Mouse (Mus musculus) midbrain, embryonic 13.5 days (tissue): Measurements from ENCODE around the gene Camkmt. TPM values are rescaled to one million over a fixed set of nuclear protein-coding genes. Genes with fewer than 3 reads are reported as not detected.

Source experiments
- ATAC-seq: fragments of 200-750 bp; cut with Nextera tagmentation; 2 replicates; pipeline ENCODE4 v1.8.0; 2017; ENCODE audit warnings: mild to moderate bottlenecking, moderate TSS enrichment, moderate library complexity
- H3K27ac ChIP-seq: fragments of 300-500 bp; sonication (generic); 2 replicates; pipeline ENCODE4 v1.5.1; 2015; ENCODE audit warnings: inconsistent platforms, mild to moderate bottlenecking, moderate library complexity
- H3K27me3 ChIP-seq: fragments of 300-500 bp; sonication (generic); 2 replicates; pipeline ENCODE4 v1.6.1; 2015; ENCODE audit warnings: mild to moderate bottlenecking, inconsistent platforms
- H3K36me3 ChIP-seq: fragments of 300-500 bp; sonication (generic); 2 replicates; pipeline ENCODE4 v1.6.1; 2015; ENCODE audit warnings: mild to moderate bottlenecking, inconsistent platforms
- H3K4me1 ChIP-seq: fragments of 300-500 bp; sonication (generic); replicated peaks from 2 replicates; pipeline ENCODE4 v1.6.1; 2015; ENCODE audit warnings: inconsistent platforms
- H3K4me2 ChIP-seq: fragments of 300-500 bp; sonication (generic); replicated peaks from 2 replicates; pipeline ENCODE4 v1.6.1; 2015; ENCODE audit warnings: moderate library complexity, mild to moderate bottlenecking, inconsistent platforms
- H3K4me3 ChIP-seq: fragments of 300-500 bp; sonication (generic); replicated peaks from 2 replicates; pipeline ENCODE4 v1.5.1; 2015; ENCODE audit warnings: mild to moderate bottlenecking, inconsistent platforms
- H3K9ac ChIP-seq: fragments of 300-500 bp; sonication (generic); replicated peaks from 2 replicates; pipeline ENCODE4 v1.6.1; 2015; ENCODE audit warnings: mild to moderate bottlenecking, inconsistent platforms
- H3K9me3 ChIP-seq: fragments of 300-500 bp; sonication (generic); 2 replicates; pipeline ENCODE4 v1.6.1; 2016; ENCODE audit warnings: mild to moderate bottlenecking, inconsistent platforms
- WGBS: fragments of 180-500 bp; shearing (Covaris S2); methylation state at CpG from one replicate; pipeline ENCODE4 v1.1.7; 2015; 5-methylcytosine and 5-hydroxymethylcytosine counted together
- polyA plus RNA-seq: library from polyadenylated mRNA; unstranded; fragments of >200 nt; fragmentation: Nextera tagmentation; extraction: Ambion mirVana; gene quantifications from 2 replicates; pipeline ENCODE4 v1.2.1, GENCODE M21; 2015

The Camkmt gene
- polyA plus RNA-seq, 1 experiment from 2014 or later = 18.6 TPM

- H3K4me1 ChIP-seq = no peaks in the 10 kb centered on the region
- no peak overlapping the region for H3K4me3 ChIP-seq
- H3K9me3 ChIP-seq = no peaks in the 10 kb centered on the region
- H3K36me3 ChIP-seq = no peaks in the 10 kb centered on the region
- H3K27me3 ChIP-seq = peaks cover 72% of the 10 kb centered on the region
- H3K27ac ChIP-seq = no peak overlapping the region
- H3K4me2 ChIP-seq = no peak overlapping the region
- H3K9ac ChIP-seq = no peak overlapping the region
- no peak for ATAC-seq
- 91% methylated on average over 8 of the region's 8 CpGs for WGBS
Measured at GRCm38 (mm10) chr17:85443036-85443435, 352.7 kb downstream of the Camkmt start.

- peak; percentile 92 for ATAC-seq
Measured at GRCm38 (mm10) chr17:85454419-85454983, 364.1 kb downstream of the Camkmt start.

DNA sequence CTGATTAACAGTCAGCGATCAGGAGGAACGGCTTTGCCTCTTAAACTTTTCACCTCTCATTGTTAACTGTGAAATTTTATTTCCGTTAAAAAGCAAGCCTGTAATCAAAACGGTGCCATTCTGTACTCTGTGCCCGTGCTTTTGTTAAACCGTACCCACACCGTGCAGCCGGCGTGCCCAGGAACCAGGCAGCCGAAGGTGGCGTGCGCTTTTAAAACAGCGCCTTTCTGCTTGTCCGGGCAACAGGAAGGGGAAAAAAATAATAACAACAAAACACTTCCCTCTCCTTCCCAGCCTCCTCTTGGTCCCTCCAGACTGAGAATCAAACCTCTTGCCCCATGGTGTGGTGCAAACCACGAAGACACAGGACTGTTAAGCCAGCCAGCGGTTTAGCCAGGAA, 364.7 kb downstream of the Camkmt start:
- Histone ChIP-seq H3K4me1 (peaks cover 25% of the 10 kb centered on the region), H3K27me3 (peaks cover 92% of the 10 kb centered on the region), H3K36me3 (no peaks in the 10 kb centered on the region), H3K4me3 (no peak overlapping the region), H3K9me3 (no peaks in the 10 kb centered on the region), H3K9ac (no peak overlapping the region), H3K27ac (peak overlapping the region; percentile 40), H3K4me2 (peak overlapping the region; percentile 41)
- ATAC-seq = no peak
- WGBS = 2% methylated on average over 16 of the region's 16 CpGs

More at GRCm38 (mm10) chr17:85454419-85454983, 364.1 kb downstream of the Camkmt start:
- Histone ChIP-seq H3K9ac (no peak overlapping the region), H3K27ac (peak overlapping the region; percentile 68; the same call in 1 of the 2 replicates), H3K36me3 (no peaks in the 10 kb centered on the region), H3K4me1 (peaks cover 25% of the 10 kb centered on the region), H3K27me3 (peaks cover 92% of the 10 kb centered on the region), H3K4me2 (peak overlapping the region; percentile 41), H3K9me3 (no peaks in the 10 kb centered on the region), H3K4me3 (peak overlapping the region; percentile 2)
- WGBS = 2% methylated on average over 23 of the region's 23 CpGs

DNA sequence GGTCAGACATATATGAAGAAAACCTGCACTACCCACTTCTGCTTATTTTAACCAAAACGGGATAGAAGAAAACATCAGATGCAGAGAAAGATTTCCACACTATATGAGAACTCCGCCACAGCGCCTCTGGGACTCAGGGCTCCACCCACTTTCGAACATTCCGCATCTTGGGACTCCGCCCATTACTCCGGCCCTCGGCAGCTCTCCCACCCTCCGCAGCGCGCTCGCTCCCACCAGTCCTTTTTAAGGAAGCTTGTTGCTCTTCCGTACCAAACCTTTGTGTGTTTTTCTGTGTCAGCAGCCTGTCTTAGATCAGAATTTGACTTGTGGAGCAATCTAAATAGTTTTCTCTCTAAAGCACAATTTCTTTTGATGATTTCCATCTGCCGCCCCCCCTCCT, 367.7 kb downstream of the Camkmt start:
- H3K9me3 ChIP-seq = no peaks in the 10 kb centered on the region
- no peak for ATAC-seq
- 3% methylated on average over 14 of the region's 14 CpGs for WGBS
- H3K36me3 ChIP-seq = no peaks in the 10 kb centered on the region
- peaks cover 92% of the 10 kb centered on the region for H3K27me3 ChIP-seq
- no peak overlapping the region for H3K4me2 ChIP-seq
- H3K4me1 ChIP-seq = peaks cover 21% of the 10 kb centered on the region
- no peak overlapping the region for H3K4me3 ChIP-seq
- H3K9ac ChIP-seq = no peak overlapping the region
- H3K27ac ChIP-seq = no peak overlapping the region

DNA sequence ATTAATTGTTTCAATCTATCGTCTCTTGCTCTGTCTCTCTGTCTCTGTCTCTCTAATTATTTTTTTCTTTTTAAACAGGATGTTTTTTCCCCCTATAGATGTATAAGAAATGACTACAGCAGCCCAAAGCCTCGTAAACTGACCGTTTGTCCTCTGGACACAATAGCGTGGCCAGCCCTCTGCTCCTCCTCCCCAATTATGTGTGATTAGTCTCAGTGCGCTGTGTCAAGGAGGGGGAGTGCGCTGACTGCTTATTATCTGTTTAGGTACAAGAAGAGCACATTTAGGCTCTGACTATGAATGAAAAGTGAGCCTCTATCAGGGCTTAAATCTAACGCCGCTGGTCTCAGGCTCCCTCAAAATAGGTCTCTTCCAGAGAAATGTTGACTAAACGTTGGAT, 368.2 kb downstream of the Camkmt start:
- 4% methylated on average over 9 of the region's 9 CpGs for WGBS

GRCm38 (mm10) chr17:85461577-85461976, 371.2 kb downstream of the Camkmt start:
- peaks cover 97% of the 10 kb centered on the region for H3K27me3 ChIP-seq
- no peaks in the 10 kb centered on the region for H3K36me3 ChIP-seq
- peaks cover 26% of the 10 kb centered on the region for H3K4me1 ChIP-seq
- H3K27ac ChIP-seq = no peak overlapping the region
- H3K9me3 ChIP-seq = no peaks in the 10 kb centered on the region
- no peak for ATAC-seq
- no peak overlapping the region for H3K4me2 ChIP-seq
- WGBS = 30% methylated on average over 3 of the region's 3 CpGs
- H3K4me3 ChIP-seq = no peak overlapping the region
- H3K9ac ChIP-seq = no peak overlapping the region

More for the DNA sequence above, 368.2 kb downstream of the Camkmt start:
- Histone ChIP-seq H3K9me3 (no peaks in the 10 kb centered on the region), H3K4me2 (no peak overlapping the region), H3K4me3 (no peak overlapping the region), H3K4me1 (peaks cover 25% of the 10 kb centered on the region), H3K27ac (no peak overlapping the region), H3K27me3 (peaks cover 92% of the 10 kb centered on the region), H3K9ac (no peak overlapping the region), H3K36me3 (no peaks in the 10 kb centered on the region)
- no peak for ATAC-seq

DNA sequence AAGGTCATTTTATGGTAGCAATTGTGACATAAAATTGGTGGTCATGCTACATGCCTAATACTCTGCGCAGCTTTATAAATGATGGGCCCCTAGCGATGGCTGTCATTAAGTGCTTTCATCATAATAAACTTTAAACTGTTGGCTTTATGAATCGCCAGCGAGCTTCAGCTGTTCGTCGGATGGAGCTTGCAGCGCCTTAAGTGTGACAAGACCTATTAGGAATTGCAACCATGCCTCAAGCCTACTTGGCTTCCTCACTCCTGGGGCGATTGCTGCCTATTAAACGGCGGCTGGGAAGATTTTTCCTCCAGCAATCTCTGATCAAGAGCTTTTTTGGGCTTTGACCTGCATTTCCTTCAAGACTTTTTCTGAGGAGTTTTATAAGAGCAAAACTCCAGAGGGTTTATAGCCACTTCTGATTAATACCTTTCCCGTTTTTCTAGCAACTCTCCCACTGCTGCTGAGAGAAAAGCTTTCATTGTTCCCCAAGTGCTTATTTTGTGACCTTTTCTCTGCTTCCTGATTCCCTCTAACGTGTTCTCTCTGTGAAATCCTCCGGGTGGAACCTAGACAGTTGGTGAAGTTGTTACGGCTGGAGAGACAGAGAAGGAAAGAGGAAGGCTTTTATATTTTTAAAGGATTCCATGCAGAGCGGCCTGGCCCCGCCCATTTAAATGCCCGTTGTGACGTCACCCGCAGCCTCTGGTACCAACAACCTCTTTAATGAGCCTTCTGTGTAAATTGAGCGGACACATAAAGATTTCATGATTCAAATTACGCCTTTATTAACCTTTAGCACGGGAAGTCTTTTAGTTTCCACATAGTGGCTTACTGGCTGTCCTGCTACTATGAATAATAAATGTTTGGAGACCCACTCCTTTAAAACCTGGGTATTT, 373.4 kb downstream of the Camkmt start:
- 9% methylated on average over 22 of the region's 22 CpGs for WGBS
- ATAC-seq = no peak
- Histone ChIP-seq H3K27me3 (peaks cover 99% of the 10 kb centered on the region), H3K9me3 (no peaks in the 10 kb centered on the region), H3K4me2 (peak overlapping the region; percentile 42), H3K27ac (peak overlapping the region; percentile 14; the same call in 1 of the 2 replicates), H3K4me3 (no peak overlapping the region), H3K36me3 (no peaks in the 10 kb centered on the region), H3K9ac (0 out of 2 replicates have a peak overlapping the region, but pooled peaks have one; percentile 14), H3K4me1 (peaks cover 23% of the 10 kb centered on the region)

- Histone ChIP-seq H3K4me1 (peaks cover 23% of the 10 kb centered on the region), H3K27ac (peak overlapping the region; percentile 14; the same call in 1 of the 2 replicates), H3K9me3 (peaks cover under 1% of the 10 kb centered on the region; the same call in 1 of the 2 replicates), H3K36me3 (no peaks in the 10 kb centered on the region), H3K4me3 (peak overlapping the region; percentile 10), H3K9ac (no peak overlapping the region), H3K27me3 (peaks cover 100% of the 10 kb centered on the region), H3K4me2 (peak overlapping the region; percentile 42)
- peak; percentile 79 for ATAC-seq
- WGBS = 1% methylated on average over 40 of the region's 40 CpGs
Measured at GRCm38 (mm10) chr17:85464466-85465411, 374.4 kb downstream of the Camkmt start.

DNA sequence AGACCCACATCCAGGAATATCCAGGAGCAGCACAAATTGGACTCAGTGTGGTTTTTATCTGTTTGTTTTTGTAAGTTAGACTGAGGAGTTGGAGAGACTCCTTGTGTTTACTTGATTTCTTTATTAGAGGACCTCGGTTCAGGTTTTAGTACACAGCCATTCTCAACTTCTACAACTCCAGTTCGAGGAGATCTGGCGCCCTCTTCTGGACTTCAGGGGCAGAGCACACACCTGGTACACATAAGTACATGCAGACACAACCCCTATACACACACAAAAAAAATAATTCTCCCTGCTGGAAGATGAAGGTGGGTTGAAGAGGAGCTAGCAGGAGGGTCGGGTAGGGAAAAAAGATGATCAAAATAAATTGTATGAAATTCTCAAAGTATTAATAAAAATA, 379.4 kb downstream of the Camkmt start:
- H3K9ac ChIP-seq = no peak overlapping the region
- WGBS = 80% methylated on average over 4 of the region's 4 CpGs
- H3K27me3 ChIP-seq = peaks cover 100% of the 10 kb centered on the region

DNA sequence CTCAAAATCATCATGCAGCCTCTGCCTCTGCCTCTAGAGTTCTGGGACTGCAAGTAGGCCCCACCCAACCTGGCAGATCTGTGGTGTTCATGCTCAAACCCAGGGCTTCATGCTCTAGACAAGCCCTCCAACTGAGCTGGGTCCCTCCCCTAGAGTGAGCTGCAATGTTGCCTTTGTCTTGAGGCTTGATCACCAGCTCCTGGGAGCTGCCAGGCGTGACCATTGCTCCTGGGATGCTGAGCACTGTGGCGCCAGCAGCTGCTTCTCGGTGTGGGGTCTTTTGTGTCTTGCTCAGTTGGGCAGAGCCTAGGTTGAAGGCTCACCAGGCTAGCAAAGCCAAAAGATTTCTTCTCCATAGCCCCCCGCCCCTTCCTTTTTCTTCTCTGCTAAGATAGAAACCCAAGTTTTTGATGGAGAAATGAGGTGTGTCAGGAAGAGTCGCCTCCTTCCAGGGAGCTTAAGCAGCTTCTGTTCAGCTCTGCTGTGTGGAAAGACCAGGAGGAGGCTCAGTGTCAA, 382.4 kb downstream of the Camkmt start:
- 3% methylated on average over 5 of the region's 5 CpGs for WGBS
- peaks cover 95% of the 10 kb centered on the region for H3K27me3 ChIP-seq
- ATAC-seq = no peak

More for the DNA sequence above, 379.4 kb downstream of the Camkmt start:
- H3K4me1 ChIP-seq = peaks cover 18% of the 10 kb centered on the region
- no peaks in the 10 kb centered on the region for H3K36me3 ChIP-seq
- no peak for ATAC-seq
- peaks cover 5% of the 10 kb centered on the region; the same call in 1 of the 2 replicates for H3K9me3 ChIP-seq
- H3K4me2 ChIP-seq = no peak overlapping the region
- no peak overlapping the region for H3K27ac ChIP-seq
- no peak overlapping the region for H3K4me3 ChIP-seq

DNA sequence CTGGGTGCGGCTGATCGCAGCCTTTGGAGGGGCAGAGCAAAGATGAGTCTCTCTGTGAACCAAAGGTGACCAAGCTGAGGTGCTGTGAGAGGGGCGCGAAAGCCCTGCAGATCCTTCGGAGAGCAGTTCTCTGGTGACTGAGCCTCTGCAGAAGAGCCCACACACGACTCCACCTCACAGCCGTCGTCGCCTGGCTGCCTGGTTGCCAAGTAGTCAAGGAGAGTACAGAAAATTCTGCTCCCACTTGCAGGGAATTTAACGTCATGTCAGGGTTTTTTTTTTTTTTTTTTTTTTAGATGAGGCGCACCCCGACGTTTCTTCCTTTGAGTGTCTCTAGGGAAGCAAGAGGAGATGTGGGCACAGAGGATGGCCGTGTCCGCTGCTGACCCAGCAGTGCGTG, 382.9 kb downstream of the Camkmt start:
- Histone ChIP-seq H3K9me3 (peaks cover 5% of the 10 kb centered on the region; the same call in 1 of the 2 replicates), H3K36me3 (no peaks in the 10 kb centered on the region), H3K27me3 (peaks cover 95% of the 10 kb centered on the region), H3K27ac (no peak overlapping the region), H3K9ac (no peak overlapping the region), H3K4me1 (peaks cover 11% of the 10 kb centered on the region), H3K4me2 (no peak overlapping the region), H3K4me3 (no peak overlapping the region)
- no peak for ATAC-seq
- 1% methylated on average over 16 of the region's 16 CpGs for WGBS

More for the DNA sequence above, 382.4 kb downstream of the Camkmt start:
- peaks cover 5% of the 10 kb centered on the region; the same call in 1 of the 2 replicates for H3K9me3 ChIP-seq
- no peak overlapping the region for H3K4me2 ChIP-seq
- no peak overlapping the region for H3K9ac ChIP-seq
- H3K4me1 ChIP-seq = peaks cover 11% of the 10 kb centered on the region
- no peak overlapping the region for H3K27ac ChIP-seq
- H3K36me3 ChIP-seq = no peaks in the 10 kb centered on the region
- no peak overlapping the region for H3K4me3 ChIP-seq
